Mouse (Mus musculus) c-Kit-positive CD71-positive TER-119-negative erythroid progenitor cells, embryonic 14.5 days (primary cell): ENCODE measurements around the gene Aplnr.

ENCODE experiments used
- DNase-seq: peaks from one replicate; pipeline ENCODE4 v3.0.0-alpha.2; 2013; ENCODE audit warnings: low read depth

The Aplnr gene

DNA sequence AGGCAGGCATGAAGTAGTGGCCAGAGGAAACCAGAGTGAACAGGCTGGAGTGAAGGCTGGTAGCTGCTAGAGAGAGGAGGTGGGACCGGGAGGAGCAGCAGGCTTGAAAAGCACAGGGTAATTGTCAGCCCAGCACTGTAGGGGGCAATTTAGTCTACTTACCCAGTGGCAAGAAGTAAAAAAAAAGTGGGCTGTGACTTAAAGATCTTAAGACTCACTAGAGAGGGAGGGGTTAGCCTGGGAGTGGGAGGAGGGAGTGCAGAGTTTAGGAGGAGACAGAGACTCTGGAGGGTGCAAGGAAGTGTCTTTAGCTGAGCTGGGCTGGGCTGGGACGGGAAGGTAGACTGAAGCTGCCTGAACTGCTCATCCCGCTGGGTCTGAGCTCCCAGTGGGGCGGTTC, at the start of gene Aplnr:
Gene Aplnr (plus strand): TSS at position 137 of the 400 bp plus-strand sequence.
- no peak for DNase-seq

DNA sequence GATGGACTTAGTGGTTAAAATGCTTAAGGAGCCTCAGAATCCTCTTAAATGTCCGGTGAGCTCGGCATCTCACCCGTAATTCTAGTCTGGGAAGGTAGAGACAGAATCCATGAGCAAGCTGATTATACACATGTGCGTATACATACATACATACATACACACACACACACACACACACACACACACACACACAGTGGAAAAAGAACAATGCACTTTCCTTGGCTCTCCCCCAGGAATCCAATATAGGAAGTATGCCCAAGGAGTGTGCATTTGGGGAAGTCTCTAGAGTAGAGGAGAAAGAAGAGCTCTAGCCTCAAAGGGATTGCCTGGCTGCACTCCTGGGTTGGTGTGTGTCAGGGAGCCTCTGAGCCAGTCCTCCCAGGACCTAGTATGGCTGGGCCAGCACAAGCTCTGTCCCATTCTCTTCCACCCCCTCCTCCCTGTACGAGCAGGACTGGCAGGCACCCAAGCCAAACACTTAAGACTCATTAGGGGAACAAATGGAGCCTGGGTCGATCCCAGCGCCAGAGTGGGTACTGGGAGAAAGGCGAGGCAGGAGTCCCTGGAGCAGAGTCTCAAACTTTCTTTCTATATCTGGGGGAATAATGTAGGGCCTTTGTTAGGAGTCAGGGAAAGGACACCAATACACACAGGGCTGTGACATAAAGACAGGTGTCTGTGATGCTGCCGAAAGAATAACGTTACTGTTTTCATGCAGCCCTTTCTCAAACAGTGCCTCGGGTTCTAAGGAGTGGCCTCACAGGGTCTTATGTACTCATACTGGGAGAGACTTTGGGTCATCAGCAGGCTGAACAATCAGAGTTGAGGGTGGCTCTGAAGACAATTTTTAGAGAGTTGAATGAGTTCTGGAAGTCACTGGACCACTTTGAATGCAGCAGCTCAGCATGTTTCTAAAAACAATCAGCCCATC, 47.0 kb upstream of the Aplnr start:
- DNase-seq: no peak

DNA sequence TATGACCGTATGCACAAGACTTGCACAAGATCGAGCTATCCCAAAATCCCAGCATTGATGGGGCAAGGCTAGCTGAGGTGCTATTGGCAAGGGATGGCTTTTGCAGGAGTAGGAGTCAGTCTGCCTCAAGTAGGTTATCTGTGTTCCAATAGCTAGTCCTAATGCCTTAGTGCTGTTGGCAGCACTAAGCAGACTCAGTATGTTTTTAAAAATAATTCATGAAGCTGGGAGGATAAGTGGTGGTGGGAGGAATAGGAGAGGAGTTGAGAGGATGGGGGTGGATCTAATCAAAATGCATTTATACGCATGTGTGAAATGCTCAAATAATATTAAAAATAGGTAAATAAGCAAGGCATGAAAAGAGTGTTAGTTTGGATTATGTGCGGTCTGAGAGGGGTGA, 44.7 kb upstream of the Aplnr start:
- DNase-seq: no peak

DNA sequence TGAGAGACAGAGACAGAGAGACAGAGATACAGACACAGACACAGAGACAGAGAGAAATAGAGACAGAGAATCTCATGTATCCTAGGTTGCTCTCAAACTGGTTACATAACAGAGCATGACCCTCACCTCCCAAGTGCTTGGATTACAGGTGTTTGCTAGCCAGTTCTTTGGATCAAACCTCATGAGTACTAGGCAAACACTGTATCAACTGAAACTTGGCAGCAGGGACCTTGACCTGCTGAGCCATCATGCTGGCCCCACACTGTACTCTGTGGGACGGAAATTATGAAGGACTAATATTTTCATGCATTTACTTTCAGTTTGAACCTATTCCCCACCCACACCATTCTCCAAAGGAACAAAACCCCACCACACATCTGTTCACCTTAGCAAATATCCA, 42.6 kb upstream of the Aplnr start:
- DNase-seq: no peak

DNA sequence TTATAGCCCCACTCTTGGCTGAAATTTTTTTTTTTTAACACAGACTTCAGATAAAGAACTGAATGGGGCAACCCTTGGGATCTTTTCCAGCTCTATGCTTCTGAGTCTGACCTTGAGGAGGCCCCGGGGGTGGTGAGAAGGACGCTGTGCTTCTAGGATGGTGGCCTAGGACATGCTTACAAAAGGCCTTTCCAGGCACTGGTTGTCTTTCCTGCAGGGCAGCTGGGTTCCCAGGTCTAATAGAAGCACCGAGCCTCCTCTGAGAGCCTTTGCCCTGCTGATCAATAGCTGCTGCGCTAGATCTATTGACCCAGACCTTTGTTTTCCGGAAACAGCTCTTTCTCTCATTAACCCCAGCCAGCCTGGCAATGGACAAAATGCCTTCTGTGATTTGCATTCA, 40.1 kb upstream of the Aplnr start:
- DNase-seq: no peak

DNA sequence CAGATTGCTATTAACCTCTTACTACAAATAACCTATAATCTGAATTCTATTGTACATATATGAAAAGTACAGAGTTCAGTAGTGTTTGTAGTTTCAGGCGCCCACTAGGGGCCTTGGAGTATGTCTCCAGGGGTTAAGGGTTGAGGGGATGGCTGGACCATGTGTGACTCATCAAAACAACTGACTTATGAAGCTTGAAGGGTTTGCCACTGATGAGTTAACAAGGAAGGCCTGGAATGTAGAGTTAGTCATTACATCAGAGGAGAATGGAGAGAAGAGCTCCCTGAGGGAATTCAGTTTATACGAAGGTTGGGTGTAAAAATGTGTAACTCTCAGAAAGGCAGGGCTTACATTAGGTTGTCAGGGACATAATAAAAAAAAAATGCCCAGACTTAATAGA, 38.0 kb upstream of the Aplnr start:
- no peak for DNase-seq

DNA sequence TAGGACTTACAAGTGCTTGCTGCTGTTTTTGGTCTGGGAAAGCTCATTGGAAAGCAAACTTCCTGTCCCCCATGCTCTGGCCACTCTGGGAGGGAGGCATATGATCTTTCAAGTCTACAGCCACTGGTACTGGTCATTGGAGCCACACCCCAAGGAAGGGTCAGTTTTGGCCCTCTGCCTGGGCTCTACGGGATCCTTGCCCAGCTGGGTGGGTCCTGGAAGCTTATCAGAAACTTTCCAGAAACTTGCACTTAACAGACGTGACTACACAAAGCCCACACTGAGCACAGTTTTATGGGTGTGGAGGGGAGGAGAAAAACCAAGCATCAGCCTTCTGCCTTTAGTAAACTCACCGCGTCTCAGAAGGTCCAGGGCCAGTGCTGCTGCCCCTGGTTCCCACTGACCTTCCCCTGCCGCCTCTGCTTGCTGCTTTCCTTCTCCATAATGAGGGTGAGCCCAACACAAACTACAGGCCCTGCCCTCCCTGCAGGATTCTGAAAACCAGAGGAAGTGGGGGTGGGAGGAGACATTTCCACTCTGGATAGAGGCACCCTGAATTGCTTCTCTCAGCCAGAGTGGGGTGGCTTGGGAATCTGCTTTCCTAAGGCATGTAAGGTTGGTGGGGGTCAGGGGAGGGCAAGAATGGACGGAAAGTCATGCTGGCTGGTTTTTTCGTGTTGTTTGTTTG, 37.1 kb upstream of the Aplnr start:
- DNase-seq: no peak

DNA sequence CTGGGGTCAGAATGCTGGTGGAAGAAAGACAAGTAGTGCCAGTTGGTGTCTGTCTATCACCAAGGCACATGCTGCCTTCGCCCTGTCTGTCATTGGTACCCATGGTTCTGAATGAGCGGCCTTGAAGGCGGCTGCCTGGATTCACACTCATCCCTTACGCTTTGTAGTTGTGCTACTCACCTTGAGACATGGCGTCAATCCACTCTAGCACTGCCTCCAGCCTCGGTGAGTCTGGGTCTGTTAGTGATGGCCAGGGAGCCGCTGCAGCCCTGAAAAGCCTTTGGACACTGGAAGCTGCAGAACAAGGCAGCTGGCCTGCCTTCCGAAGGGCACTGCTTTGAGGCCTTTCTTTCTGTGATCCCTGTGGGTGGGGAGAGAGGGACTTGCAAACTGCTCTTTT, 32.8 kb upstream of the Aplnr start:
- DNase-seq: no peak

DNA sequence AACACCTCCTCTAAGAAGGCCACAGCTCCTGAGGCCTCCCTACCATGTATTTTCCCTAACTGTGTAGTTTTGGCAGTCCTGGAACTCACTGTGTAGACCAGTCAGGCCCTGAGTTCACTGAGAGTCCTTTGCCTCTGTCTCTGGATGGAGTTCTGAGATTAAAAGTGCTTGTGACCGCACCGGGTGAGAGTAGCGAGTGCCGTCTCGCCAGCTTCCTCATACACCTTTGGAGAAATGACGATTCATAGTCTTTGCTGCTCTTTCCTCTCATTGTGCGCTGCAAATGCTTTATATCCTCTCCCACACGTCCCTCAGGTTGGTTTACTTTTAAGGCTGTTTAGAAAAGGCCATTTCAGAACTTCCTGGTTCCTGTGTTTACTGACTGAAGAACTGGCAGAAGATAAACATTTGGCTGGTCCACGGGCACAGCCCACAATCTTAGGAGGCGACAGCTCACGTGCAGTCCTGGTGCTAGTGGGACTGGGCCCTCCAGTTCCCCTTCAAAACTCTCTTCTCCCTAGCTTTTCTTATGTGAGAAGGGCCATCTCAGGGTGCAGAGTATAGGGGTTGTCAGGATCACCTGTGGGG, 30.5 kb upstream of the Aplnr start:
- DNase-seq: no peak

DNA sequence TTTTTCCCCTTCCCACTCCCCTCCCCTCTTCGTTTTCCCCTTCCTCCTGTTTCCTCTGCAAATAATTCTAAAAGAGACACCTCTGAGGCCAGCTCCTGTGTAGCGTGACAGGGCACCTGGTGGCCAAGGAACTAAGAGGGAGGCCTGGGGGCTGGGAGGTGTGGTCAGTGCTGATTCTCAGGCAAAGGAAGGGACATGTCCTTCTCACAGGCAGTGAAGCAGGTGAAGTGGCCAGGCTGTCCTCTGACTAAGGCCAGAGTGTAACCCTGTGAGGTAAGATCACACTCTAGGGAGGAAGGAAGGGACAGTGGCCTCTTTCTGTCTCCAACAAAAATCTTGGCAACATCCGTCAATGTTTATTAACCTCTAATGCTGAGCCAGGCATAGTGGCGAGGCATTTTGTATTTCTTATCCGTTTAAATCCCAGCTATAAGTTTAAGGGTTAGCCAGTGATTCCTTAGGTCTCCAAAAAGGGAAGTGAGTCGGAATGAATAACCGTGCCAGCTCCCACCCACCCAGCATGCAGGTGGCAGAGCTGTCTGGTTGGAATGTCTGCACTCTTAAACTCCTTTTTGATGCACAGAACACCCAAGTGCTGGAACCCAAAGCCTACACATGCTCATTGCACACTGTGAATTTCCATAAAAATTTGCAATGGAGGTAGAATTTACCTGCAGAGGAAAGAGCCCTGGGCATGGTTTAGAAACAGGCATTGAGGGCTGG, 29.8 kb upstream of the Aplnr start:
- no peak for DNase-seq

DNA sequence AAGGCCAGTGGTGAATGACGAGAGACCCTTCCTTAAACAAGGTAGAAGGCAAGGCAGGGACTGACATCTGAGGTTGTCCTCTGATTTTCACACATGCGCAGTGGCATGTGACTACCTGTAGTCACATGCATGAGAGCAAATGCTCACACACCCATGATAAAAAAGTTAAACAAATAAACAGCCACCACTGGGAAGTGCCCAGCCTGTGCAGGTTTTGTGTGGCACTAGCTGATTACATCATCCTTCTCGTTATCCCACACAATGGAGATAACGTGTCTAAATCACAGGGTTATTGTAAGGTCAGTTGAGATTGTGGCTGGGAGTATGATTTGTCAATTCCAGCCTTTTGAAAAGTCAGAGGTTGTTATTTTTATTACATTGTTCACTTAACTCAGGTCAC, 29.1 kb upstream of the Aplnr start:
- DNase-seq: no peak

DNA sequence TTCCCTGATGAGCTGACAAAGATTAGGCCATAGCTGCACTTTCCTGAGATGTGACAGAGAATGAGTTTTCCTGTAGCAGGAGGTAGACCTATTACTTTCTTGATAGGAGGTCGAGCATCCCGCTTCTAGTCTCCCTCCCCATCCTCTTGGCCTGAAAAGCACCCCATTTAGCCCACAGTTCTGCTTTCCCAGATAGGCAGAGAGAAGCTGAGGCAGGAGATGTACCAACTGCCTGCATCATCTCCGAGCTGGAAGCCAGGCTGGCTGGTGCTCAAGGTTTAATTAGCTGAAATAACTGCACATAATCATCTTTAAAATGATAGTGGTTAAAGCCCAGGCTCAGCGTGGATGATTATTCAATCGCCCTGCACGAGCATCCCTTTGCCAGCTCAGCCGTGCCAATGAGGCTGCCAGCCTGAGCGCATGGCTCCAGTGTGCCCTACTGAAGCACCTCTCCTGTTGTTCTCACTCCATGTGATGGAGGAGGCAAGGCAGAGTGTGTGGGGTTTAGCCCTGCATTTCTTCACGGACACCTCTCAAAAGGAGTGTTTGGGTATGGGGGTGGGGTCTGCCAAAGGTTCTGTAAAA, 25.6 kb upstream of the Aplnr start:
- no peak for DNase-seq

DNA sequence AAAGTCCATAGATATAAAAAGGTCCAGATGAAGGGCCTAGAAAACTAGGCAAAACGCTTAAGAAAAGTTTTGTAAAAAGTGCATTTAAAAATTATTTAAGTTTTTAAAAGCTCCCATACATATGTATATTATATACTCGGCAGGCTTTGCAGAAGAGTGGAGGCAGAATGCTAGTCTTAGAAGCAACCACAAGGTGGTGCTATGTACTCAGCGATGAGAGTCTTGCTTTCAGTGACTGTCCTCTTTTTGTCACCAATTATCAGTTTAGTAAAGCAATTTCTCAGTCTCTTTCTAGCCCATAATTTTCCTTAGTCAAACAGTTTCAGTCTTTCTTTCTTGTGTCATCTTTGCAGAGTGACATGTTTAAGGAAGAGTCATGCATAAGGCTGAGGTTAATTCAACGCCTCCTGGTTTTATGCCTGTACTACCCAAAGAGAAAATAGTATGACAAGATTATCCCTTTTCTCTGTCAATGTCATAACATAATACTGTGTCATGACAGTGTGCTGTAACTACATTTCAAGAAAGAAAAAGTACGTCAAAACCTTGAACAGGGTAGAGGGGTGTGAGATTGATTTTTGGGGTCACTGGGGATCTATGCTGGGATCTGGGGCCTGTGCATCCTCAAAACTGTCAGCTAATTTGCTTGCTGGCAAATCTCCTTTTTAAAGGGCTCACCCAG, 12.7 kb upstream of the Aplnr start:
- DNase-seq: peak; percentile 40

DNA sequence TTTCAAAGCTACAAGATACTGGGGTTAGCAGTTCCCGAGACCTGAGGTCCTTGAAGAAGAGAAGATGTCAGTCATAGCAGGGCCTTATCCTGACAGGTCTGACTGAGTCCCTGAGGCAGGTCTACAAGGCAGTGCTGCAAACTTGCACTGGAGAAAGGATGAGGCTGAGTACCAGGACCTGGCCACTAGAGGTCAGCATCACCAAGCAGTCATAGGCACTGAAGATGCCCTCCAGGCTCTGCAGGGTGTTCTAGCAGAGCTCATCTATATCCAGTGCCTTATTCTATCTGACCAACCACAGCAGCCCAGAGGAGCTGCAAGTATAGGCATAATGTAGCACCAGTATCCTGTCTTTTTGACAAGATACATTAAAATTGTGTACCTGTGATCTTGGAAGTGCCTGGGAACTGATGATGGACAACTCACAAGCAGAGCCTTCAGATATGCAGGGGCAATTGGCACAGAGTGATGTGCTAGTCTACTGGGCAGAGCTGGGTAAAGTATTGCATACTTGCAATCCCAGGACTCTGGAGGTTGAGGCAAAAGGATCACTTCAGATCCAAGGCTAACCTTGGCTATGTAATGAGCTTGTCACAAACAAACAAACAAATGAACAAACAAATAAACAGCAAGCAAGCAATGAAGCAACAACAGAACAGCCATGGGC, 12.0 kb upstream of the Aplnr start:
- no peak for DNase-seq

DNA sequence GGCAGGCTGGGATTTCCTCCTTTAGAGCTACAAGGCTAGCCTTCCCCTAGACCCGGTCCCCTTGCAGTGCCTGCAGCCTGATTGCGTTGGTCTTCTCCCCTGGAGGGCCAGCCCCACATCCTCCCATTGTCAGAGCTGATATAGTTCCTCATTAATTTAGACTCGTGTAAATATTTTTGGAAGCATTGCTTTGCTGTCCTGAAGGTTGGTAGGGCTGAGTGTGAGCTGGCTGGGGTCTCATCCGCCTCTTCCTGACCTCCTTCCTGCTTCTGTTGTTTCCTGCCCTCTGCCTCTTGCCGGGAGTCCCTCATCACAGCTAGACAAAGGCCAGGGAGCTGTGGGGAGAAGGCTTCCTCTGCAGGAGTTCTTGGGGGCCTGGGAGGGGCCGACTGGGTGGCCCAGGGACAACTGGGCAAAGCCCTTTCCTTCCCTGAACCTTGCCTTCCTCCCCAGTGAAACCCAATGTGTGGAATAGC, 6.5 kb upstream of the Aplnr start:
- DNase-seq: no peak

DNA sequence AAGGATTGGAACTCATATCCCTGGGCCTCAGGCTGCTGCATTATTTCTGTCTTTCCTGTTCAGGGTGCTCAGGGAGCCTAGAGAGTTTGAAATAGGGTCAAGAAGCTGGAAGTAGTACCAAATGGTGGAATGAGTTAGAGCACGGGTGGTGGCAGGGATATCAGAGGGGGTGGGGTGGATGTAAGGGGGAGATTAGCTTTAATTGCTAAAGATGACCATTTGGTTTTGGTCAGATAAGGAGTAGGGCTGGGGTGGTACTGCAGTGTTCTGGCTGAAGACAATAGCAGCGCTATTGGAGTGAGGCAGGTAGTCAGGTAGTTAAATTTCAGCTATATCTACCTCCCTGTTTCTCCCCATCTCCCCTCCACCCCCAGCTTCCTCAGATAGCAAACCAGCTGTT, 4.8 kb upstream of the Aplnr start:
- no peak for DNase-seq

DNA sequence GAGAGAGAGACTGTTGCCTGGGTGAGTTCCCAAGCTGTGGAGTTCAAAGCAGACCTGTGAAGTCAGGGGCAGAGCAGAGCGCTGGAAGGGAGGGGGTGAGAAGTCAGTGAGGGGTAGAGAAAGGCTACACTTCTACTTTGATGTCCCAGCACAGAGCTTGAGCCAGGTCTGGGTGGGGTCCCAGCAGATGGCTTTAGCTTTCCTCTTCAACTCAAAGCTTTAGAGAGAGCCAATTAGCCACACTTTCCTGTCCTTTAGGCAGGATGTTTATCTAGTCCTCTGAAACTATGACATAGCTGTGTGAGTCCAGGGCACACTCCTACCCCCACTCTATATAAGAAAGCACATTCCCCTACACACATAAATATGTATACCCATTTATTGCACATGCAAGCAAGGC, 4.3 kb upstream of the Aplnr start:
- DNase-seq: no peak

DNA sequence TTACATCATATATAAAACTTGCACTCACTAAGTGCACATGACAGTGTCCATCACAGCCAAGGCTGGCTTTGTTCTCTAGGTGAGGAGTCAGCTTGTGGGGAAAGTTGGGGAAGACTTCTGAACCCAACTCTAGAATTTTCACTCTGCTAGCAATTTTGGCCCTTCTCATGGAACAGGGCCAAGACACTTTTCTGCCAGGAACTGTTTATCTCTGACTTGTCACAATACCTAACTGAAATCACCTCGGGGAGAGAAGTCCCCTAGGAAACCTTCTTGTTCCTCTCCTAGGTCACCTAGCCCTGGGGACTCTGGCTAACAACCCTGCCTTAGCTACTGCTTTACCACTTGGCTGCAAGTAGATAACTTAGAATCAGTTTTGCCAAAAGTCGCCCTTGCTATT, 3.8 kb upstream of the Aplnr start:
- DNase-seq: no peak

DNA sequence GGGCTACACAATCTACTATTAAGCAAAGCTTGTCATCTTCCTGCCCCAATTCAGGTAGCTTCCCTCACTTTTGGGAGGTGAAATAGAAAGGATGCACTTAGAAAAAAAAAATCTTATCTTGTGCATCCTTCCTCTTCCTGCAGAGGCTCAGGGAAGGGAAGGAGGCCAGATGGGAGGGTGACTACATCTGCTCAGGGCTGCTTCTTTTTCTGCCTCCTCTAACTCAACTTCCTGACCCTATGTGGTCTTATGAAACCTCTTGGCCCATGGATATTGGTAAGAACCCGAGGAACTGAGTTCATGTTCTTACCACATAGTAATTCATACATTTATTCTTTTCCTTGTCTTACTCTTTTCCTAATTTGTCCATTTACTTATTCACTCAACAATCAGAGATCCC, 926 bp upstream of the Aplnr start:
- DNase-seq: no peak

DNA sequence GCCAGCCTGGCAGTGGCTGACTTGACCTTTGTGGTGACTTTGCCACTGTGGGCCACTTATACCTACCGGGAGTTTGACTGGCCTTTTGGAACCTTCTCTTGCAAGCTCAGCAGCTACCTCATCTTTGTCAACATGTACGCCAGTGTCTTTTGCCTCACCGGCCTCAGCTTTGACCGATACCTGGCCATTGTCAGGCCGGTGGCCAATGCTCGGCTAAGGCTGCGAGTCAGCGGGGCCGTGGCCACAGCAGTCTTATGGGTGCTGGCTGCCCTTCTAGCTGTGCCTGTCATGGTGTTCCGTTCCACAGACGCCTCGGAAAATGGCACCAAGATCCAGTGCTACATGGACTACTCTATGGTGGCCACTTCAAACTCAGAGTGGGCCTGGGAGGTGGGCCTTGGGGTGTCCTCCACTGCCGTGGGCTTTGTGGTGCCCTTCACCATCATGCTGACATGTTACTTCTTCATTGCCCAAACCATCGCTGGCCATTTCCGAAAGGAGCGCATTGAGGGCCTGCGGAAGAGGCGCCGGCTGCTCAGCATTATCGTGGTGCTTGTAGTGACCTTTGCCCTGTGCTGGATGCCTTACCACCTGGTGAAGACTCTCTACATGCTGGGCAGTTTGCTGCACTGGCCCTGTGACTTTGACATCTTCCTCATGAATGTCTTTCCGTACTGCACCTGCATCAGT, 951 bp downstream of the Aplnr start:
- DNase-seq: no peak
